Mouse (Mus musculus): Measurements from ENCODE around the gene Gm11541. TPM values are rescaled to one million over a fixed set of nuclear protein-coding genes. Genes with fewer than 3 reads are reported as not detected.
A peak's percentile ranks its signal among the peaks of the same experiment; 100 is the strongest.

Gene Gm11541
- total and polyA plus RNA-seq, 3 experiments = 0.17 TPM; not detected in 2

DNA sequence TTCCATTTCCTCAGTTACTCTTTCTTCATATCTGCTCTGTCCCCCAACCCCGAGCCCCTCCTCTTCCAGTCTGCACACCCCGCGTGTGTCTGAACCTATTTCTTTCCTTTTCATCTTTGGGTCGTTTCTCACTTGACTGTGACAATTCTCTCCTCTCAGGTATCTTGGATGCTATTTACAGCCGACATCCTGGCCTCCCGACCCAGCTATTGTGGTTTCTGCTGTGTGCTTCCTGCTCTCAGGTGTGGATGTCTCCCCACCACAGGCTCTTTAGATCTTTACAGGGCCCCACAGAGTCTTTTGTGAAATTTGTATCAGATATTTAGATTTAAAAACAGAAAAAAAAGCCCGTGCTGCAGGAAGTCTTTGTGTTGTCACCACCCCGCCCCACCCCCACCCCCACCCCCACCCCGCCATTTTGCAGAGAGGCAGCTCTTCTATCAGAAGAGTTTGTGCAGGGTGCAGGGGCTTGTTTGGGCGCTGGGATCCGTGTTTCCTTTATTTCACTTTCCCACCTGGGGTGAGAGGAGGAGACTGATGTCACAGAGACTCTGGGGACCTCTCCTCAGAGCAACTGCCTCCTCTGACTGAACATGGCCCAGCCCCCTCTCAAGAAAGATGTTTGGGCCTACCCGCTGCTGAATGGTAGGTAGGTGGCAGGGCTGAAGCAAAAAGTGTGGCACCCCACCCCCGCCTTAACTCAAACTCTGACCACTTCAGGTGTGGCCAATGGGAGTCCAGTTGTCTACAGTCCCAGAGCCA lies 6.4 kb downstream of the Gm11541 start:
- peak overlapping the region; percentile 47 for H3K27ac ChIP-seq (ENCODE audit: insufficient read depth, low read depth)
- peak overlapping the region in 1 of 3 experiments; percentile 10 for H3K4me3 ChIP-seq (replicated peaks in 1 of 3; ENCODE audit: low read depth in 2 of 3, low read length in 2 of 3, poor library complexity in 1 of 3)
- H3K9ac ChIP-seq (ENCODE audit: insufficient read depth, low read depth) = peak overlapping the region; percentile 11; the same call in 1 of the 2 replicates

DNA sequence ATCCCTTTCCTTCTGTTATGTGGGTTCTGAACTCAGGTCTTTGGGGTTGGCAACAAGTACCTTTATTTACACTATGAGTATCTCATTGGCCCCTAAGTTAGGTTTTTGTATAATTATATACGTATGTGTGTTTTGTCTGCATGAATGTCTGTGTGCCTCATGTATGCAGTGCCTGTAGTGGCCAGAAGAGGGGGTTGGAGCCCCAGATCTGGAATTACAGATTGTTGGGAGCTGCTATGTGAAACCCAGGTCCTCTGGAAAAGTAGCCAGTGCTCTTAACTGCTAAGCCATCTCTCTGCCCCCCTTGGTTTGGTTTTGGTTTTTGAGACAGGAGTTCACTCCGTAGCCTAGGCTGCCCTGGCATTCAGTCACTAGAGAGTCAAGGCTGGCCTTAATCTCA lies 7.2 kb downstream of the Gm11541 start:
- Histone ChIP-seq H3K4me1 (ENCODE audit: control insufficient read depth in 1 of 2, insufficient read depth in 2 of 2) (peaks cover 23 to 65% of the 10 kb centered on the region in 2 experiments), H3K27me3 (replicated peaks) (no peaks in the 10 kb centered on the region), H3K4me3 (replicated peaks in 1 of 3; ENCODE audit: low read depth in 2 of 3, low read length in 2 of 3, poor library complexity in 1 of 3) (no peak overlapping the region), H3K9ac (ENCODE audit: insufficient read depth, low read depth) (no peak overlapping the region), H3K27ac (ENCODE audit: insufficient read depth, low read depth) (peak overlapping the region; percentile 47; the same call in 1 of the 2 replicates), H3K79me2 (replicated peaks; ENCODE audit: control insufficient read depth, extremely low read depth, insufficient read depth, poor library complexity, severe bottlenecking) (no peaks in the 10 kb centered on the region), H3K4me2 (ENCODE audit: insufficient read depth, low read depth, poor library complexity, severe bottlenecking) (no peak overlapping the region), H3K9me3 (replicated peaks; ENCODE audit: low read length) (peaks cover 6% of the 10 kb centered on the region), H3K36me3 (replicated peaks in 1 of 2; ENCODE audit: control insufficient read depth in 1 of 2, insufficient read depth in 1 of 2, low read length in 1 of 2) (no peaks in the 10 kb centered on the region)
- dilution Hi-C loops (cut with MboI; ENCODE audit: extremely low pct_ligation_motif_present, extremely low pct_unique_long_range_greater_than_20kb, low sequenced_read_pairs) (no loop called here), in situ Hi-C loops (cut with MboI; ENCODE audit: low pct_ligation_motif_present, low pct_unique_long_range_greater_than_20kb, low sequenced_read_pairs) (no loop called here)
- no peak for TF ChIP-seq HCFC1 (IDR thresholded peaks at IDR 0.05; ENCODE audit: low read depth, low read length)
- peak; percentile 21 for TF ChIP-seq RAD21 (IDR thresholded peaks at IDR 0.05; ENCODE audit: low read depth, low read length)
- peak; percentile 30 to 51; a peak in 3 of 4 replicates for TF ChIP-seq CTCF (conservative IDR thresholded peaks at IDR 0.05 in 1 of 2, IDR thresholded peaks at IDR 0.05 in 1 of 2; ENCODE audit: low read depth in 2 of 2, low read length in 2 of 2)
- DNase-seq (ENCODE audit: extremely low read depth) = peak; percentile 42

More for the DNA sequence above, 6.4 kb downstream of the Gm11541 start:
- Histone ChIP-seq H3K9me3 (replicated peaks; ENCODE audit: low read length) (peaks cover 6% of the 10 kb centered on the region), H3K27me3 (replicated peaks) (no peaks in the 10 kb centered on the region), H3K4me1 (ENCODE audit: control insufficient read depth in 1 of 2, insufficient read depth in 2 of 2) (peaks cover 18 to 58% of the 10 kb centered on the region in 2 experiments), H3K36me3 (replicated peaks in 1 of 2; ENCODE audit: control insufficient read depth in 1 of 2, insufficient read depth in 1 of 2, low read length in 1 of 2) (no peaks in the 10 kb centered on the region), H3K4me2 (ENCODE audit: insufficient read depth, low read depth, poor library complexity, severe bottlenecking) (peak overlapping the region; percentile 55; the same call in 1 of the 2 replicates), H3K79me2 (replicated peaks; ENCODE audit: control insufficient read depth, extremely low read depth, insufficient read depth, poor library complexity, severe bottlenecking) (no peaks in the 10 kb centered on the region)
- DNase-seq (ENCODE audit: extremely low read depth) = peak; percentile 68
- TF ChIP-seq NELFE (IDR thresholded peaks at IDR 0.05; ENCODE audit: low read depth, low read length) (no peak; the same call in 1 of the 2 replicates), RCOR1 (conservative IDR thresholded peaks at IDR 0.05; ENCODE audit: low read depth, low read length) (no peak), JUND (conservative IDR thresholded peaks at IDR 0.05; ENCODE audit: low read depth, low read length) (no peak), PAX5 (IDR thresholded peaks at IDR 0.05; ENCODE audit: low read length) (no peak), TCF12 (IDR thresholded peaks at IDR 0.05; ENCODE audit: low read depth, low read length) (no peak), MXI1 (IDR thresholded peaks at IDR 0.05; ENCODE audit: low read depth, low read length) (0 out of 2 replicates have a peak, but pooled peaks have one; percentile 17), IRF4 (IDR thresholded peaks at IDR 0.05; ENCODE audit: low read depth, low read length) (0 out of 2 replicates have a peak, but pooled peaks have one; percentile 16), EP300 (IDR thresholded peaks at IDR 0.05; ENCODE audit: low read length) (peak; percentile 40; the same call in 1 of the 2 replicates), HCFC1 (IDR thresholded peaks at IDR 0.05; ENCODE audit: low read depth, low read length) (0 out of 2 replicates have a peak, but pooled peaks have one; percentile 8), ZNF384 (IDR thresholded peaks at IDR 0.05; ENCODE audit: low read depth, low read length) (peak; percentile 49), BHLHE40 (IDR thresholded peaks at IDR 0.05; ENCODE audit: low read depth, low read length) (peak; percentile 43; the same call in 1 of the 2 replicates), MEF2A (IDR thresholded peaks at IDR 0.05; ENCODE audit: borderline replicate concordance, low read depth, low read length) (peak; percentile 47; the same call in 1 of the 2 replicates), CHD2 (IDR thresholded peaks at IDR 0.05; ENCODE audit: low read length) (peak; percentile 80; the same call in 1 of the 2 replicates), NRF1 (IDR thresholded peaks at IDR 0.05; ENCODE audit: low read depth, low read length) (peak; percentile 11; the same call in 1 of the 2 replicates)
- dilution Hi-C loops (cut with MboI; ENCODE audit: extremely low pct_ligation_motif_present, extremely low pct_unique_long_range_greater_than_20kb, low sequenced_read_pairs) (no loop called here), in situ Hi-C loops (cut with MboI; ENCODE audit: low pct_ligation_motif_present, low pct_unique_long_range_greater_than_20kb, low sequenced_read_pairs) (no loop called here)

Measured in CH12.LX (cell line).